Mouse (Mus musculus) retina, embryonic 14.5 days (tissue): Measurements from ENCODE around the gene Gm1113.

Experiments
- DNase-seq: peaks from one replicate; pipeline ENCODE4 v3.0.0-alpha.2; 2015; ENCODE audit warnings: low spot score

Gm1113 gene

GRCm38 (mm10) chr9:35475394-35475793 lies 42.7 kb downstream of the Gm1113 start:
- no peak for DNase-seq

GRCm38 (mm10) chr9:35474104-35474724 lies 43.9 kb downstream of the Gm1113 start:
- DNase-seq, result no peak

GRCm38 (mm10) chr9:35468913-35469312 lies 49.2 kb downstream of the Gm1113 start:
- no peak for DNase-seq

- DNase-seq, result no peak
Measured at GRCm38 (mm10) chr9:35467264-35467817, 50.7 kb downstream of the Gm1113 start.

- DNase-seq, result no peak
Measured at GRCm38 (mm10) chr9:35459594-35459993, 58.5 kb downstream of the Gm1113 start.
